Mouse (Mus musculus) hindbrain, embryonic 13.5 days (tissue): ENCODE measurements around the gene Man1c1. TPM values are rescaled to one million over a fixed set of nuclear protein-coding genes. Genes with fewer than 3 reads are reported as not detected.

Experiments used
- ATAC-seq: fragments of 200-750 bp; cut with Nextera tagmentation; 2 replicates; pipeline ENCODE4 v1.8.0; 2017; ENCODE audit warnings: moderate TSS enrichment; ENCODE audit not compliant: low FRiP score
- H3K27ac ChIP-seq: fragments of 300-500 bp; sonication (generic); 2 replicates; pipeline ENCODE4 v1.5.1; 2015; ENCODE audit warnings: inconsistent platforms, mild to moderate bottlenecking, moderate library complexity
- H3K27me3 ChIP-seq: fragments of 300-500 bp; sonication (generic); 2 replicates; pipeline ENCODE4 v1.6.1; 2015; ENCODE audit warnings: mild to moderate bottlenecking, inconsistent platforms
- H3K36me3 ChIP-seq: fragments of 300-500 bp; sonication (generic); 2 replicates; pipeline ENCODE4 v1.6.1; 2015; ENCODE audit warnings: mild to moderate bottlenecking, inconsistent platforms
- H3K4me1 ChIP-seq: fragments of 300-500 bp; sonication (generic); replicated peaks from 2 replicates; pipeline ENCODE4 v1.6.1; 2015; ENCODE audit warnings: inconsistent platforms
- H3K4me2 ChIP-seq: fragments of 300-500 bp; sonication (generic); 2 replicates; pipeline ENCODE4 v1.6.1; 2015; ENCODE audit warnings: inconsistent platforms, mild to moderate bottlenecking, moderate library complexity
- H3K4me3 ChIP-seq: fragments of 300-500 bp; sonication (generic); 2 replicates; pipeline ENCODE4 v1.5.1; 2015; ENCODE audit warnings: mild to moderate bottlenecking, inconsistent platforms
- H3K9ac ChIP-seq: fragments of 300-500 bp; sonication (generic); 2 replicates; pipeline ENCODE4 v1.6.1; 2015; ENCODE audit warnings: mild to moderate bottlenecking, inconsistent platforms
- H3K9me3 ChIP-seq: fragments of 300-500 bp; sonication (generic); 2 replicates; pipeline ENCODE4 v1.6.1; 2016; ENCODE audit warnings: inconsistent platforms
- WGBS: fragments of 180-500 bp; shearing (Covaris S2); methylation state at CpG from one replicate; pipeline ENCODE4 v1.1.7; 2015; 5-methylcytosine and 5-hydroxymethylcytosine counted together
- polyA plus RNA-seq: library from polyadenylated mRNA; unstranded; fragments of >200 nt; fragmentation: Nextera tagmentation; extraction: Ambion mirVana; gene quantifications from 2 replicates; pipeline ENCODE4 v1.2.1, GENCODE M21; 2015

Gene Man1c1
- polyA plus RNA-seq, 1 experiment from 2014 or later = 3.8 TPM

GRCm38 (mm10) chr4:134526220-134526619 is 177.9 kb downstream of the Man1c1 start:
- H3K4me3 ChIP-seq = no peak overlapping the region
- no peaks in the 10 kb centered on the region; the same call in 1 of the 2 replicates for H3K4me1 ChIP-seq
- no peak for ATAC-seq
- no peak overlapping the region for H3K4me2 ChIP-seq
- peak overlapping the region; percentile 60; the same call in 1 of the 2 replicates for H3K27ac ChIP-seq
- H3K9ac ChIP-seq = no peak overlapping the region
- no peaks in the 10 kb centered on the region for H3K27me3 ChIP-seq
- peaks cover 66% of the 10 kb centered on the region for H3K36me3 ChIP-seq
- no peaks in the 10 kb centered on the region for H3K9me3 ChIP-seq
- WGBS = 82% methylated on average over 5 of the region's 5 CpGs

- no peak overlapping the region for H3K9ac ChIP-seq
- 68% methylated on average over 5 of the region's 5 CpGs for WGBS
- H3K9me3 ChIP-seq = no peaks in the 10 kb centered on the region
- peaks cover 62% of the 10 kb centered on the region for H3K36me3 ChIP-seq
- no peaks in the 10 kb centered on the region; the same call in 1 of the 2 replicates for H3K4me1 ChIP-seq
- H3K4me3 ChIP-seq = no peak overlapping the region
- H3K27me3 ChIP-seq = no peaks in the 10 kb centered on the region
- H3K27ac ChIP-seq = 0 out of 2 replicates have a peak overlapping the region, but pooled peaks have one; percentile 60
- ATAC-seq = no peak
- no peak overlapping the region for H3K4me2 ChIP-seq
These were observed 178.3 kb downstream of the Man1c1 start for GRCm38 (mm10) chr4:134525806-134526205.

GRCm38 (mm10) chr4:134523447-134523846 is 180.6 kb downstream of the Man1c1 start:
- Histone ChIP-seq H3K4me3 (no peak overlapping the region), H3K27me3 (no peaks in the 10 kb centered on the region), H3K4me2 (no peak overlapping the region), H3K9me3 (no peaks in the 10 kb centered on the region), H3K27ac (no peak overlapping the region), H3K36me3 (peaks cover 38% of the 10 kb centered on the region), H3K9ac (no peak overlapping the region), H3K4me1 (no peaks in the 10 kb centered on the region; the same call in 1 of the 2 replicates)
- 89% methylated on average over 4 of the region's 4 CpGs for WGBS
- no peak for ATAC-seq

- H3K9ac ChIP-seq = no peak overlapping the region
- H3K4me3 ChIP-seq = no peak overlapping the region
- H3K4me2 ChIP-seq = no peak overlapping the region
- H3K36me3 ChIP-seq = no peaks in the 10 kb centered on the region
- ATAC-seq = no peak
- H3K27me3 ChIP-seq = no peaks in the 10 kb centered on the region
- H3K27ac ChIP-seq = no peak overlapping the region
- no peaks in the 10 kb centered on the region for H3K9me3 ChIP-seq
- no peaks in the 10 kb centered on the region for H3K4me1 ChIP-seq
These were observed 184.8 kb downstream of the Man1c1 start for GRCm38 (mm10) chr4:134519281-134519680.

GRCm38 (mm10) chr4:134518541-134518940 is 185.5 kb downstream of the Man1c1 start:
- H3K4me1 ChIP-seq = no peaks in the 10 kb centered on the region
- H3K27me3 ChIP-seq = no peaks in the 10 kb centered on the region
- ATAC-seq = no peak
- H3K36me3 ChIP-seq = no peaks in the 10 kb centered on the region
- 96% methylated on average over 4 of the region's 4 CpGs for WGBS
- H3K9me3 ChIP-seq = no peaks in the 10 kb centered on the region
- H3K9ac ChIP-seq = no peak overlapping the region
- H3K27ac ChIP-seq = no peak overlapping the region
- no peak overlapping the region for H3K4me3 ChIP-seq
- H3K4me2 ChIP-seq = no peak overlapping the region

GRCm38 (mm10) chr4:134517719-134518118 is 186.4 kb downstream of the Man1c1 start:
- Histone ChIP-seq H3K9ac (no peak overlapping the region), H3K4me3 (no peak overlapping the region), H3K4me2 (no peak overlapping the region), H3K27ac (no peak overlapping the region), H3K9me3 (no peaks in the 10 kb centered on the region), H3K36me3 (no peaks in the 10 kb centered on the region), H3K27me3 (no peaks in the 10 kb centered on the region), H3K4me1 (no peaks in the 10 kb centered on the region; the same call in 1 of the 2 replicates)
- no peak for ATAC-seq
- WGBS = 91% methylated on average over 10 of the region's 10 CpGs

- H3K27ac ChIP-seq = no peak overlapping the region
- no peaks in the 10 kb centered on the region for H3K36me3 ChIP-seq
- H3K9me3 ChIP-seq = no peaks in the 10 kb centered on the region
- no peaks in the 10 kb centered on the region; the same call in 1 of the 2 replicates for H3K4me1 ChIP-seq
- H3K4me2 ChIP-seq = no peak overlapping the region
- no peak overlapping the region for H3K4me3 ChIP-seq
- WGBS = 84% methylated on average over 8 of the region's 8 CpGs
- ATAC-seq = no peak
- no peaks in the 10 kb centered on the region for H3K27me3 ChIP-seq
- no peak overlapping the region for H3K9ac ChIP-seq
These were observed 187.1 kb downstream of the Man1c1 start for GRCm38 (mm10) chr4:134516981-134517380.

GRCm38 (mm10) chr4:134515614-134516013 is 188.5 kb downstream of the Man1c1 start:
- H3K36me3 ChIP-seq = no peaks in the 10 kb centered on the region
- no peak for ATAC-seq
- H3K4me3 ChIP-seq = no peak overlapping the region
- WGBS = 88% methylated on average over 7 of the region's 7 CpGs
- H3K27ac ChIP-seq = no peak overlapping the region
- no peaks in the 10 kb centered on the region for H3K9me3 ChIP-seq
- peaks cover 6% of the 10 kb centered on the region for H3K4me1 ChIP-seq
- H3K27me3 ChIP-seq = no peaks in the 10 kb centered on the region
- no peak overlapping the region for H3K4me2 ChIP-seq
- 0 out of 2 replicates have a peak overlapping the region, but pooled peaks have one; percentile 26 for H3K9ac ChIP-seq

- Histone ChIP-seq H3K27ac (no peak overlapping the region), H3K9me3 (no peaks in the 10 kb centered on the region), H3K27me3 (no peaks in the 10 kb centered on the region), H3K9ac (no peak overlapping the region; the same call in 1 of the 2 replicates), H3K36me3 (no peaks in the 10 kb centered on the region), H3K4me2 (no peak overlapping the region), H3K4me1 (peaks cover 6% of the 10 kb centered on the region), H3K4me3 (no peak overlapping the region)
- 90% methylated on average over 11 of the region's 11 CpGs for WGBS
- ATAC-seq = no peak
These were observed 189.7 kb downstream of the Man1c1 start for GRCm38 (mm10) chr4:134514309-134514930.

- no peak for ATAC-seq
- Histone ChIP-seq H3K9ac (no peak overlapping the region), H3K4me2 (peak overlapping the region; percentile 34; the same call in 1 of the 2 replicates), H3K27ac (no peak overlapping the region), H3K4me1 (peaks cover 6% of the 10 kb centered on the region), H3K4me3 (no peak overlapping the region), H3K36me3 (peaks cover 6% of the 10 kb centered on the region), H3K27me3 (no peaks in the 10 kb centered on the region), H3K9me3 (no peaks in the 10 kb centered on the region)
- 27% methylated on average over 15 of the region's 15 CpGs for WGBS
These were observed 191.3 kb downstream of the Man1c1 start for GRCm38 (mm10) chr4:134512798-134513197.

- H3K4me3 ChIP-seq = no peak overlapping the region
- H3K4me2 ChIP-seq = peak overlapping the region; percentile 84
- H3K9me3 ChIP-seq = no peaks in the 10 kb centered on the region
- H3K36me3 ChIP-seq = peaks cover 16% of the 10 kb centered on the region
- H3K27me3 ChIP-seq = 0 out of 2 replicates have a peak, but pooled peaks cover 3% of the 10 kb centered on the region
- 73% methylated on average over 6 of the region's 6 CpGs for WGBS
- no peak for ATAC-seq
- H3K4me1 ChIP-seq = peaks cover 6% of the 10 kb centered on the region
- H3K9ac ChIP-seq = no peak overlapping the region
- H3K27ac ChIP-seq = no peak overlapping the region
These were observed 192.4 kb downstream of the Man1c1 start for GRCm38 (mm10) chr4:134511730-134512129.
